Mouse (Mus musculus): ENCODE results near the gene Serpinb6b.

DNA sequence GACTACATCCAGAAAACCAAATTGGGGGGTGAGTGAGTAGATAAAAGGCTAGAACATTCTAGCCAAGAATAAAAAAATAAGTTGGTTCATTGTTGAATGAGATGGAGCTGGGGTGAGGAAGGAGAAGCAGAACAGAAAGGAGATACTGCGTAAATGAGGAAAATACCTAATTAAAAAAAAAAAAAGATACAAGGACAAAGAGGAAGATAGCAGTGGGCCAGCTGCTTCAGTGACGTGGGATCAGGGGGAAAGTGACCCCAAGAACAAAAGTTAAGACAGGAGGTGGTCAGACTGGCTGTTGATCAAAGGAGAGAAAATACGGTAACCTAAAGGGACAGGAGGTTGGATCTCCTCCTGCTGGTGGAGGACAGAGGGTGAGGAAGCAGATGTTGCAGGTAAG, 37.9 kb downstream of the Serpinb6b start, which contains the start of gene Serpinb9:
- no peak for TF ChIP-seq EP300 (optimal IDR thresholded peaks at IDR 0.05)
- no peak for TF ChIP-seq CTCF (IDR thresholded peaks at IDR 0.05; ENCODE audit: low read depth)
